Mouse (Mus musculus) right cerebral cortex, postnatal 36 days (tissue): ENCODE data around the gene Padi4.

Experiments used
- DNase-seq, 2 experiments: peaks; one replicate each; pipeline ENCODE4 v3.0.0; 2022; ENCODE audit warnings: low spot score in 2 of 2, mixed read lengths in 1 of 2

Padi4 gene

DNA sequence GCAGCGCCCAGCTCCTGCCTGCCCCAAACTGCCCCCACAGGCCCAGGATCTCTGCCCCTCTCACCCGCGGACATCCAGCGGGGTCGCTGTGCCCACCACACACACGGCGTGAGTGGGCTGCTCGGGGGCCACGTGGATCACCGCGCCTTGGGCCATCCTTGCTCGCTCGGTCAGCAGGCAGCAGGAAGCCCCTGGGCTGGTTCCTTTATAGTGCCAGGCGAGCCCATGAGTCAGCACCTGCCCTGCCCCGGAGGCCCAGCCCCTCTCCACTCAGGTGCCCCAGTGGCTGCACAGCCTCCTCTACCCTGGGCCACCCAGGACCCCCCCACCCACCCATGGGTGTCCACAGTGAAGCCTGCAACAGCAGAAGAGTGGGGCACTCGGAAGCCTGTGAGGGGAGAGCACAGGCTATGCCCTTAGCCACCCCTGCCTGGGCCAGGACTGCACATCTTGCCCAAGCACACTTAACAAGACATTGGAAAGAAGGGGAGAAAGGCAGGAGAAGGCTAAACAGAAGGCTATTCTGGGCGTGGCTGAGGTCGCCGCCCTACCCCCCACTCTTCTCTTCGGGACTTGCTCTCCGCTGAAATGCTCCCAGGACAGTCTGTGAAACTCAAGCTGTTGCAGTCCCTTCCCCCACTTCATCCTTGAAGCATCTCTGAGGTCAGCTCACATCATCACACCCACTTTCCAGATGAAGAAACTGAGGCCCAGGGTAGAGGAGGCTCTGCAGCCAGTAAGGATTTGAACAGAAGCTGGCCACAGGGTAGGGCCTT lies at the start of gene Padi4:
Gene Padi4 (minus strand): TSS at position 212 of the 776 bp plus-strand sequence.
- DNase-seq = no peak

DNA sequence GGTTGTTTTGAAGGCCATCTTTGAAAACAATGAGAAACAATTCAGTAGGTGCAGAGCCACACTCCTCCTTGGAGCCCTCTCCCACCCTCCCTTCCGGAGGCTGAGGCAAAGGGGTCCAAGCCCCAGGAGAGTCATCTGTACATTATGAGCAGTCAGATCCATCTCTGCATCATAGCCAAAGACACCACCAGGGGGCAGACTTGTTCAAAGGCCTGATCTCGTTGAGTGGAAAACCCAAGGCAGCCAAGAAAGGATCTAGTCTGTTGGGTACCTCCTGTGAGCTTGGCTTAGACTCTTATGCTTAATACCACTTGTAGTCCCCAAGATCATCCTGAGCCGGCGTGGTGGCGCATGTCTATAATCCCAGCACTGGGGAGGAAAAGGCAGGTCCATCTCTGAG lies 48.0 kb upstream of the Padi4 start:
- peak; percentile 11 to 21 for DNase-seq

DNA sequence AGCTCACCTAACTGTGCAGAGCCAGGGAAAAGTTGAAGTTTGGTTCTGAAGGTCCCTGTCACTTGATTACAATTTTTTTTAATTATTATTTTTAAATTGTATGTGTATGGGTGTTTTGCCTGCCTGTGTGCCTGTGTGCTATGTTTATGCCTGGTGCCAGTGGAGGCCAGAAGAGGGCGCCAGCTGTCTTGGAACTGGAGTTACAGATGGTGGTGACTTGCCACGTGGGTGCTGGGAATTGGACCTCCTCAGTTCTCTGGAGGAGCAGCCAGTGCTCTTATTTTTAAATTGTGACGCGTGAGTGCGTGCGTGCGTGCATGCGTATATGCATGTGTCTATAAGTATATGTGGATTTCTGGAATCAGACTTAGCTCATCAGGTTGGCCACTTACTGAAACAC lies 43.4 kb upstream of the Padi4 start:
- DNase-seq = no peak

DNA sequence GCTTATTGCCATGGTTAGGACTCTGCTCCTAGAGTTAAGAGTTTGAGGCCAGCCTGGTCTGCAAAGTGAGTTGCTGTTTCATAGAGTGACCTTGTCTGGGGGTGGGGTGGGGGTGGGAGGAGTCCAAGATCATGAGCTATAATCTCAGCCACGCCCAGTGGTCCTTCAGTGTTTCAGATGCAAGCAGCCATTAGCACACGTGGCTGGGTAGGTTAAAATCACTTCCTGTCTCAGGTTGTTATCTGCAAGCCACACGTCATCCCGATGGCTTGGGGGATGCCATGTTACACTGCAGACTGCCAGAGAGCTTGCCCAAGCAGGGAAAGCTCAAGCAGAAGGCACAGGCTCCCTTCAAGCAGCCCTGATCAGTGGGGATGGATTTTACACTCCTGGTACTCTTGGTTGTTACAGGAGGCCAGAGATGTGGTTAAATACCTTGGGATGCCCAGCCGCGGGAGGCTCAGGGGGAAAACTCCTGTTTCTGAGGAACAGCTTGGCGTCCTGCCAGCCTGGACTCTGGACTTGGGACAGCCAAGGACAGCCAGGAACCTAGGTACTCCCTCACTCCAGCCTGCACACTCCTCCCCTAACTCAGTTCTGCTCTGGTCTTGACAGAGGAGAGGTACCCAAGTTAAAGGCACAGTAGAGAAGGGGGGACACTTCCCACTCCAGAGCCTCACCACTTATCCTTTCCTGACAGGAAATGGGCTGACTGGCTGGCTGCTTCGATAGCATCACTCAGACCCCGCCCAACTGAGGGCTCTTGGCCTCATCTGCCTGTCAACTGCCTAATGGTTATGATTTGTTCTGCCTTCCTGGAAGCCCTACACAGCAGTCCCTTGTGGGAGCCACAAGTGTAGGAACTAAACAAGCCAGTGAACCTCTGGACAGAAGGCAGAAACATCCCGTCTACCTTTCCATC lies 42.2 kb upstream of the Padi4 start:
- no peak for DNase-seq

DNA sequence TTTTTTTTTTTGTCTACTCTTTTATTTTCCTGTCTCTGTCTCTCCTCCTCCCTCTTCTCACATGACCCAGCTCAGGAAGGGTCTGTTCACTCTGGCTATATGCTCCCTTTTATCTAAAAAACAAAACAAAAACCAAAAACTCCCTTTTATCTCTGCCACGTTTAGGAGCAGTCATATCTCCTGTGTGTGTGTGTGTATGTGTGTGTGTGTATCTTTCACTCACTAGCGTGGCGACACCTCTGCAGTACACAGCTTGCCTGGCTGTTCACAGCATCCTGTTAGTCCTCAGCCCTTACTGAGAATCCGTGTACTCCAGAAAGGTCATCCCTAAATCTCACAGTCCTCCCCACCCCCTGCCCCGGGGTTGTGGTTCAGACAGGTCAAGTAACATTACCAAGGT lies 41.5 kb upstream of the Padi4 start:
- DNase-seq = no peak

DNA sequence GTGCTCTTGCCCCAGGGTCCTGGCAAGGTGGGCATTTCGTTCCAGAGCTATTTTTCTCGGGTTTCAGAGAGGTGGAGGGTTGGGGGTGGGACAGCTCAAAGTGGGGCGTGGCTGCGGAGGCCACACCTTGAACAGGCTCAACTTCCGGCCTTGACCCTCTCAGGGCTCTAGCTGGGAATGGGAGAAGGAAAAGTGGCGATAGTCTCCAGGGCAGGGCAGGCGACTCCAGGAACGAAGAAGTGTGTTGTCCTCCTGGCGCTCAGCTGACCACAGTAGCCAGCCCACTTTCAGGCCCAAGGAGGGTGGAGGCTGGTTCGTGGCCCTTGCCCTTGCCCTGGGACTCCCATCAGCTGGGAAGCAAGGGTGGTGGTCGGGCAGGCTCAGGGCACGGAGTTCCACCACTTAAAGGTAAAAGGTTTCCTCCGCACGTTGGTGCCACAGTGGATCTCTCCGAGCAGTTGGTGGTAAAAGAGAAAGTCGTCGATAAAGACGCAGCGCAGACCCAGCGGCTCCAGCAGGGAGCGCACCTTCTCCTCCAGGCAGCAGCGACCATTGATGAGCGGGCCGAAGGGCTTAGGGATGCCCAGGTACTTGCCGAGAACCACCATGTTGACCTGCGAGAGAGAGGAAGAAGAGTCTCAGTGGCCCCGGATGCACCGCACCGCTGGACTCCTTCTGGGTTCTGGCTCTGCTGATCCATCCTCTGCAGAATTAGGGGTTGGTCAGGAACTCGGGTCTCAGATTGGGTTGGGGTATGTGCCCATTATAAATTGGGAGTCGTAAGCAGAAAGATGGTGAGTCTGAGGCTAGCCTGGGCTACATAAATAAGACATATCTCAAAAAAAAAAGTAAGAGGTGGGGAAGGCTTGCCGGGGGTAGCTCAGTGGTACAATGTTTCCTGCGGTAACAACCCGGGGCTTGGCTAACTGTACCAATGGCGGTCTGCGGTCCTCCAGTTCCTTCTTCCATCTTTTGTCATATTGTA lies 40.5 kb upstream of the Padi4 start:
- no peak for DNase-seq

DNA sequence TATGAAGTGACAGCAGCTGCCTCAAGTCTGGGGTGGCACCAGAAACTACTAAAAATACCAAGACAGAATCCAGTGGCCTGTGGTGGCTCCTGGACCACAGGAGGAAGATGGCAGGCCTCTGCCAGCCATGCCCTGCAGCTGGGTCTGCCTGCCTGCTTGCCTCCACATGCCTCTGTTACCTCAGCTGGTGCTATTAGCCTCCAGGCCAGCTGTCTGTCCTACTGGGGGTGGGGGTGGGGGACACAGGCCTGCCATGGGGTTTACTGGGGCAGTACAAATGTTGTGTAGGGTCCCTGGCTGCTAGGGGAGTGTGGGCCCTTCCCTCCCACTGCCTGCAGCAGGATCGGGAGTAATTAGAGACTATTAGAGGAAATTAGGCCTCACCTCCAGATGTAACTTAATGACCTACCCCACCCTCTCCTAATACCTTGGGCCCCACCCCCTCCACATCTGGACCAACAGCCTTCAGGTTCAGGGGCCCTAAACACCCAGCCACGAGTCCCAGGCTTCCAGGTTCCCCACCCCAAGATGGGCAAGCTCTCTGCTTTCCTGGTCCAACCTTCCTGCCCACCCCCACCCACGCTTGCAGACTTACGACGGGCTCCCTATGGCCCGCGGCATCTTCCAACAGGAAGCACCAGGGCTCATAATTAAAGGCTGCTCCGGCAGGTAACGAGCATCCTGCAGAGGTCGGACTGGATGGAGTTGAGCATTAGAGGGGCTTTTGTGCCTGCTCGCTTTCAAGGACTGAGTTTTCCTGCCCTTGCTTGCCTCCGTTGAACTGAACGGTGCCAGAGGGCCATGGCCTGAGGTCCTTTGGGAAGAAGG lies 39.5 kb upstream of the Padi4 start:
- no peak for DNase-seq

DNA sequence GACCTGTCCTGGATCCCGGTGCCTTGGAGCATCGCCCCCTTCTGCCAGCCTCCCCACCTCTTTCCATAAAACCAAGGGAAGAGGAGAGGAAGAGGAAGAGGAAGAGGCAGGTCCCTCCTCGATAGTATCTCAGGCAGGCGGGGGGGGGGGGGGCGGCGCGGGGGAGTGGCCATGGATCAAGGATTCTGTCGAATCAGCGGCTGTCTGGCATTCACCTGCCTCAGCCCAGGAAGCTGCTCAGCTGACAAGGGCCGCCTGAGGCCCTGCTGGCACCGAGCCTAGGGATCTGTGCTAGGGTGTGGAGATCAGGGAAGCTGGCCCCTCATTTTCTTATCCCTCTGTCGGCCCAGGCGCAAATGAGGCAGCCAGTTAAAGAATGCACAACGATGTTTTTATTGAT lies 38.6 kb upstream of the Padi4 start:
- no peak for DNase-seq

DNA sequence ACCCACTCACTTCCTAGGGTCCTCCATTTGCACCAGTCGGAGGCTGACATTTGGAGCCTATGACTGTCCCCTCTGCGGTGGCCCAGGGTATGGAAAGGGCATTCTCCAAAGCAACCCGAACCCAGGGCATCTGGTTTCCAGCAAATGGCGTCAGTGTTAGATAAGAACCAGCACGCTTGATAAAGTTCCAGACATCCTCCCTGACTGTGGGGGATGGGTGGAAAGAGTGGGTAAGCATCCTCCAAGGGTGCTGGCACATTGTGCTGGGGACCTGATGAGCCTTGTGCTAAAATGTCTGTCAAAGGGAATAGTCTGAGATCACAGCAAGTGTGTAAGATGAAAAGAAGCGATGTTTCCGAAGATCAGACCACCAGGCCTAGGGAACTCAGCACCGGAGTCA lies 38.2 kb upstream of the Padi4 start:
- DNase-seq = no peak

DNA sequence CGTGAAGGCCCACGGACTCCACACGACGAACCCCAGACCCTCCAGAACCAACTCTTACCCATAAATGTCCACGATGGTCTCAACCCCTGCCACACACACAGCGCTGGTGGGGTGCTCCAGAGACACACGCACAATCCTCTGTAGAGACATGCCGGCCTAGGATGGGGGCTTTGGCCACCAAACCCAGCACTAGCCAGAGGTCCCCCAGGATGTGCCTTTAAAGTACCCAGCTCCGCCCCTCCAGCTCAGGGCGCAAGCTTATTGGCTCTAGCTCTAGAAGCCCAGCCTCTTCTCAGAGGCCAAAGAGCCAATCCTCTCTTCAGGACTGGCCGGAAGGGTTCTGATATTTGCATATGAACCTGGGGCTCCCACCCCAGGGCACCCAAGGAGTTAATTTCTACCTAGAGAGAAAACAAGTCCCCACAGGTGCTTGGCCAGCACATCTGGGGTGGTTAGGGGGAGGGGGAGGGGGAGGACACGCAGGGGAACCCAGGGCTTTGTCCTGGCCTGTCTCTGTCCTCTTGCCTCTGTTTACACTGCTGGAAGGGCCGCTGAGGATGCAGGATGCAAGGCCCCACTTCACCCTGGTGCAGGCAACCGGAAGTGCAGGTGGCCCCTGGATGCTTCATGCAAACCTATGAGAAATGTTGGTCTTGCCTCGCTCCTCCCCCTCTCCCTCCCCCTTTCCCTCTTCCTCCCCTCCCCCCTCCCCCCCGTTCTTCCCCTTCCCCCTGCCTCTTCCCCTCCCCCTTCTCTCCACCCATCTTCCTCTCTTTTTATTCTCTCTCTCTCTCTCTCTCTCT lies 36.6 kb upstream of the Padi4 start, which contains the start of gene Padi3:
Gene Padi3 (minus strand): TSS at position 191 of the 803 bp plus-strand sequence.
- DNase-seq = no peak

DNA sequence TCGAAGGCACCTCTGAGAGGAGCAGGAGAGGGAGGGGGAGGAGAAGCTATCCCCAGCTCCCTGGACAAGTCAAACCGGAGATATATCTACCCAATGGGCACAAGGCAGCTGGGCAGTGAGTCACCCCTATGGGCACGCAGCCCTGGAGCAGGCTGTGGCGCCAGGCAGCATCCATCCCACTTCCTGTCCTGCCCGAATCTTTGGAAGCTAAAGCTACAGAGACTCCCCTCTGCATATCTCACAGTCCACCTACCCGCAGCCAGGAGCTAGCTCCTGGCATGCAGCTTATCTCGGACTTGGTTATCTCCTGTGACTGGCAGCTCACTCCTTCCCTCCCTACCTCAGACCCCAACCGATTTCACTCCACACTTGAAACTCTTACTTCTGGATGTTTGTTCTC lies 35.1 kb upstream of the Padi4 start:
- DNase-seq = no peak

DNA sequence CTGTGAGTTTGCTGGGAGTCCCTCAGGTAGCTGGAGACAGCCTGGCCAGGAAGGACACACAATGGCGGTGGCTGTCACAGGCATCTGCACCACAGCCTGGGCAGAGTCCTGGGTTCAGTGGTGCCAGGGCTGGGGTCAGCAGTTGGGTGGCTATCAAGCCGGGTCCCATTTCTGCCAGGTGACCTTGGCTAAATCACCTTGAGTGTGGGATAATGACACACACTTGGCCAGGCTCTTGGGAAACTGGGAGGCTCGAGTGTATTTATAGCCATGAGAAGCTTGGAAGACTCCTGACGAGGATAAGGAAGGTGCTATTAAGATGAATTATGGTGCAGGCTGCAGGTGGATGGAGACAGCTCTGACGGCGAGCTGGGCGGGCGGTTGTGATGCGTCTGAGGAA lies 30.6 kb upstream of the Padi4 start:
- no peak for DNase-seq

DNA sequence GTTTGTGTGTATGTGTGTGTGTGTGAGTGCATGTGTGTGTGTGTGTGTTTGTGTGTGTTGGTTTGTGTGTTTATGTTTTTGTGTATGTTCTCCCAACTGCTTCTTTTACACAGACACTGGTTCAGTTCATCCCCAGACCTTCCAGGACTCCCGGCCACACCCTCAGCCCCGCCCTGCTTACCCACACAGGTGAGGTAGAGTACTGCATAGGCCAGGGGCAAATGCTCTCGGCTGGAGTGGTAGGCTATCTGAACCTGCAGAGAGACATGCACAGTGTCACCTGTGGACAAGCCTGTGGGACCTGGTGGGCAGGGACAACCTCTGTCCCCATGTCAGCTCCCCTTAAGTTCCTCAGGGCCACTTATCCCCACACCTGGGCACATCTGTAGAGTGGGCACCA lies 27.3 kb upstream of the Padi4 start:
- DNase-seq = no peak

DNA sequence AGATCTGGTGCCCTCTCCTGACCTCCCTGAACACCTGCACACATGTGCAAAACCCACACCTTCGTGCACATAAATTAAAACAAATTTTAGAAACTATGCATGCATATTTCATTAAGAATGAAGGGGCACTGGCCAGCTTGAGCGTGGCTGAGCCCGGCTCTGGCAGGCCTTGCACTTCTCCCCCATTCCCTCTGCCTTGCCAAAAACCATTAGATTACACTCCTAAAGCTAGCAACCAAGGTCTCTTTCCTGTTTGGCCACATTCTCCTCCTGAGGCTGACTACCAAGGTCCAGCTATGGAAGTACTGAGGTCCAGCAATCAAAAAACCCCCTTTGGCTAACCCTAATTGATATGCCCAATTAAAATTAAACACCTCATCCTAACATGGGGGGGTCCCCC lies 22.8 kb upstream of the Padi4 start:
- no peak for DNase-seq

DNA sequence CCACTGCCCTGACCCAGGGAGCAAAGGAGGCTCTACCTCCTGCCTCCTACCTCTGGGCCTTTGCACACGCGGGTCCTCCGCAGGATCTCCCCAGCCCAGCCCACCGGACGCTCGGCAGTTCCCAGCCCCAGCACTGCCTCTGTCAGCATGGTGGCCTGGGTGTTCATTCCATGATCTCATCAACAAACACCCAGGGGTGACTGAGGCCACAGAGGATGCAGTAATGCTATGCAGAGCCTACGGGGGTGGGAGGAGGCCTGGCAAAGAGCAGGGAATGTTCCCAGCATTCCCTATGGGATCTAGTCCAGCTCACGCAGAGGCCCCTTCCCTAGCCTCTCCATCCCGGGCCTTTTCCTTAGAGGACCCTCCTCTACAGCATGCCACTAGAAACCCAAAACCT lies 20.6 kb upstream of the Padi4 start:
- DNase-seq = no peak

DNA sequence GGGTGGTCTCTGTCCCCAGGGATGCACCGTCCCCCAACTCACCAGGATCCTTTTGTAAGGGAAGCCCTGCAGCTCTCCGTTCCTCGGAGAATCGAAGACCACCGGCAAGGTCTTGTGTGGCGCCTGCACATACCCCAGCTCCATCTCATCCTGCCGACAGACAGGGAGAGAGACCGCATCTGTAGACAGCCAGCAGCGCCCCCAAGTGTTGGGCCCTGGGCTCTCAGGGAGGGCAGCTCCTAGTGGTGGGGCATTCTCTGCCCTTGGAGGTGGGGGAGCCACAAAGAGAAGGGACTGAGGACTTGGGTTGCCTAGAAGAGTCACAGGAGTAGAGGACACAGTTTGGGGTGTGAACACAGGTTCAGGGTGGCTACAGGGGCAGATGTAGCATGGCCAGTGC lies 19.8 kb upstream of the Padi4 start:
- DNase-seq = no peak

DNA sequence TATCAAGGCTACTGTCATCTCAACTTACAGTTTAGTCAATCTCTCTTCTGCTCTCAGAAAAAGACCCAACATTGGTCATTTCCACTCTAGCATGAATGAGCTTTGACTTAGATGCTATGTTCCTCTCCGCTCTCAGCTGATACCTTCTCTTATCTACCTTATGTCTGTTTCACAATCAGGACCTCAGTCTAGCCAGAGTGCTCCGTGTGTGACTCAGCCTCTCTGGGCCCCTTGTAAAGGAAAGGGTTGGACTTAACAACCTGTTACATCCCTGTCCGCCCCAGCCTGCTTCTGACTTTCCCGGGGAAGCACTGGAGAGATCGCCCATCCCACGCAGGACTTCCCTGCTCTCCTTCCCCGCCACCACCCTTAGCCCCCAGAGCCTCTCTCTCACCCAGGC lies 18.5 kb upstream of the Padi4 start:
- no peak for DNase-seq

DNA sequence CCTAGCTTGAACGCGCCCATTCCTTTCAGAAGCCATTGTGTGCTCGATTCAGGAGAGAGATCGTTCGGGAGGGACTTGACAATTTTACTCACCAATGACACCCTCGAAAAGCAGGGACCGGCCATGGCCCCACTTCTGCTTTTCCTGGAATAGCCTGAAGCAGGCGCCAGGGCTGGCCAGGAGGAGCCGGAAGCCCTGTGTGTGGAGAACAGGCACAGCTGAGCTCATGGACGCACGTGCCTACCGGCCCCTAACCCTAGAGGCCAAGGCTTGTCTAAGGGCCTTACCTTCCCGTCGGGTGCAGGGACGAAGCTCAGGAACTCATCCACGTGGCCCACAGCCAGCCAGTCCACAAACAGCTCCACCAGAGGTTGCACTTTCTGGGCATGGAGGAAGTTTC lies 17.0 kb upstream of the Padi4 start:
- no peak for DNase-seq

DNA sequence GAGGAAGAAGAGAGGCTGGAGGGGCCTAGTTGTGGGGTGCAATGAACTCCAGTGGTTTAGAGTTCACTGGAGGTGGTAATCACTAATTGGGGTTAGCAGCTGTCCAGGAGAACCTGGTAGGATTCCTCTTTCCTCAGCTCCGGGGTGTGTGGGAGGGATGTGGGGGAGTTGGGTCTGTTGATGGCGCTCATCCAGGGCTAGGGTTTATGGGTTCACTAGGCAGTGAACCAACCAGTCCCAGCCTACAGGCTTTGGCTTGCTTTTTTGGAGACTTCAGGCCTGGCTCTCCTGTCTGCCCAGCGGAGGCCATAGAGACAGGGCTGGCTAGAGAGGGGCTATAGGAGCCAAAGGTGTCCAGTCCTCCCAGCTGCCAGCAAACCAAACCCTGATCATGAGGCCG lies 15.9 kb upstream of the Padi4 start:
- no peak for DNase-seq

DNA sequence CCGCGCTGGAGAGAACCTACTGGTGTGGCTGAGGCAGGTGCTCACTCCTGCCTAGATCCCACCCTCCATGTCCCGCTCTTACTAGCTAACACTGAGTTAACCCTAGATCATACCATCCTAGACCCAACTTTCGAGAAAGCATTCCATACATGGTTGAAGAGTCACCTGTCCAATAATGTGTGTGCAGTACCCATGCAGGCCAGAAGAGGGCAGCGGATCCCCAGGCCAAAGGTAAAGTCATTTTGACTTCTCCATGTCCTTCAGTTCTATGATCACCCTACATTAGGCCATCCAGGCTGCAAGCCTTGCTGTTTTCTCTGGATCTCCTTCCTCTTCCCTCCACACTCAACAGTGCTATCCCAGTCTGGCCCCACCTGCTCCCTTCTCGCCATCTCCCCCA lies 14.9 kb upstream of the Padi4 start:
- no peak for DNase-seq
